Comparison of ENCODE assay signal across 8 mouse cellular contexts in genomic region chr17:45958094-45958881, GRCm38 (mm10).
DNase-seq lines count a peak whose midpoint lies in the region; ATAC-seq and TF ChIP-seq lines count a peak whose summit lies in the region.

No protein-coding gene starts in this region.

- H3K27me3 ChIP-seq in E14TG2a.4 (ENCODE audit: insufficient read depth, low read length), result no peaks in the 10 kb centered on the region; the same call in none of the 2 replicates
- no peaks in the 10 kb centered on the region for H3K27me3 ChIP-seq in intestine, embryonic 15.5 days (replicated peaks)
- no peaks in the 10 kb centered on the region for H3K27me3 ChIP-seq in lung, embryonic 16.5 days (ENCODE audit: control insufficient read depth, insufficient read depth, low read depth, low read length)

- peak; percentile 28 for TF ChIP-seq CTCF in E14TG2a.4 (conservative IDR thresholded peaks at IDR 0.05; ENCODE audit: low read length)

- DNase-seq in cerebellum, postnatal 10 days, result peak; percentile 25 to 36
- no peak for DNase-seq in cerebellum, adult 9-10 months
- no peak for DNase-seq in layer of hippocampus, postnatal 25 days (ENCODE audit: extremely low spot score in 1 of 2, low spot score in 1 of 2)
- no peak for DNase-seq in gastrocnemius, postnatal 36 days
- DNase-seq in right cerebral cortex, postnatal 4 days, result no peak

- no peak overlapping the region for H3K4me3 ChIP-seq in E14TG2a.4 (replicated peaks; ENCODE audit: low read length)
- H3K4me3 ChIP-seq in intestine, embryonic 15.5 days (replicated peaks), result no peak overlapping the region
- H3K4me3 ChIP-seq in lung, embryonic 16.5 days (ENCODE audit: low read length), result no peak overlapping the region

- ATAC-seq in intestine, embryonic 15.5 days, result peak; percentile 65; the same call in 1 of the 2 replicates
- peak; percentile 54 for ATAC-seq in lung, embryonic 16.5 days (ENCODE audit: low read depth)

- 71% methylated on average over 7 of the region's 7 CpGs for WGBS in intestine, embryonic 15.5 days
- 73% methylated on average over 7 of the region's 7 CpGs for WGBS in lung, embryonic 16.5 days

- H3K36me3 ChIP-seq in E14TG2a.4 (ENCODE audit: insufficient read depth, low read length), result no peaks in the 10 kb centered on the region
- no peaks in the 10 kb centered on the region for H3K36me3 ChIP-seq in intestine, embryonic 15.5 days
- H3K36me3 ChIP-seq in lung, embryonic 16.5 days (ENCODE audit: control insufficient read depth, insufficient read depth, low read length), result no peaks in the 10 kb centered on the region

- 0 out of 2 replicates have a peak overlapping the region, but pooled peaks have one; percentile 14 for H3K27ac ChIP-seq in intestine, embryonic 15.5 days
- H3K27ac ChIP-seq in lung, embryonic 16.5 days (ENCODE audit: low read length), result no peak overlapping the region

- intact Hi-C loops in gastrocnemius, postnatal 36 days (cut with DNase I), result no loop called here

- peaks cover 28% of the 10 kb centered on the region for H3K4me1 ChIP-seq in E14TG2a.4 (replicated peaks; ENCODE audit: low read depth, low read length)
- H3K4me1 ChIP-seq in intestine, embryonic 15.5 days (replicated peaks), result peaks cover 14% of the 10 kb centered on the region; the same call in 1 of the 2 replicates
- H3K4me1 ChIP-seq in lung, embryonic 16.5 days (replicated peaks; ENCODE audit: control insufficient read depth, insufficient read depth, low read length), result peaks cover 23% of the 10 kb centered on the region

- no peak overlapping the region for H3K9ac ChIP-seq in intestine, embryonic 15.5 days
- H3K9ac ChIP-seq in lung, embryonic 16.5 days (ENCODE audit: low read length), result no peak overlapping the region; the same call in 1 of the 2 replicates

- H3K9me3 ChIP-seq in E14TG2a.4 (ENCODE audit: low read length), result no peaks in the 10 kb centered on the region
- H3K9me3 ChIP-seq in intestine, embryonic 15.5 days, result no peaks in the 10 kb centered on the region
- no peaks in the 10 kb centered on the region for H3K9me3 ChIP-seq in lung, embryonic 16.5 days (ENCODE audit: control insufficient read depth, low read length)

- H3K4me2 ChIP-seq in intestine, embryonic 15.5 days (replicated peaks), result no peak overlapping the region
- no peak overlapping the region for H3K4me2 ChIP-seq in lung, embryonic 16.5 days (ENCODE audit: low read depth, low read length)

Comparison
In these comparisons a context has a peak if more than half of its experiments do, and no peak if none do; other contexts are left out.
1. DNase-seq: peak in cerebellum, postnatal 10 days (2 of 2); none in cerebellum, adult 9-10 months (single experiment), layer of hippocampus, postnatal 25 days (0 of 2), gastrocnemius, postnatal 36 days (0 of 2) and right cerebral cortex, postnatal 4 days (single experiment).